Comparison of ENCODE assay signal across 8 mouse cellular contexts in genomic region chr1:58710711-58711364, GRCm38 (mm10). TPM values are rescaled to one million over a fixed set of nuclear protein-coding genes. Genes with fewer than 3 reads are reported as not detected.
DNase-seq lines count a peak whose midpoint lies in the region; ATAC-seq and TF ChIP-seq lines count a peak whose summit lies in the region.

No protein-coding gene starts in this region.

- H3K4me2 ChIP-seq in heart, embryonic 14.5 days (ENCODE audit: low read length), result peak overlapping the region; percentile 85
- H3K4me2 ChIP-seq in forebrain, postnatal 0 days (ENCODE audit: low read depth), result peak overlapping the region; percentile 84
- H3K4me2 ChIP-seq in liver, embryonic 16.5 days (ENCODE audit: low read depth, low read length), result peak overlapping the region; percentile 92

- H3K27me3 ChIP-seq in heart, embryonic 14.5 days (ENCODE audit: control insufficient read depth, insufficient read depth, low read length), result no peaks in the 10 kb centered on the region
- no peaks in the 10 kb centered on the region for H3K27me3 ChIP-seq in forebrain, postnatal 0 days (ENCODE audit: insufficient read depth, low read length)
- no peaks in the 10 kb centered on the region for H3K27me3 ChIP-seq in liver, embryonic 16.5 days (ENCODE audit: control insufficient read depth, insufficient read depth, low read depth, low read length)

- no peak for DNase-seq in heart, postnatal 4 days
- DNase-seq in MEL-GATA-1-ER (ENCODE audit: extremely low read depth, low read depth), result peak; percentile 76
- DNase-seq in forebrain, postnatal 0 days, result no peak
- peak; percentile 49 for DNase-seq in testis, postnatal 10 days (ENCODE audit: low spot score)
- DNase-seq in gastrocnemius, postnatal 36 days, result no peak
- no peak for DNase-seq in adrenal gland, postnatal 4 days (ENCODE audit: low spot score in 2 of 2)

- peaks cover 2 to 11% of the 10 kb centered on the region in 2 experiments; a peak in 2 of 4 replicates for H3K4me1 ChIP-seq in heart, embryonic 14.5 days (ENCODE audit: control insufficient read depth in 2 of 2, insufficient read depth in 2 of 2, low read length in 2 of 2)
- H3K4me1 ChIP-seq in forebrain, postnatal 0 days (ENCODE audit: insufficient read depth), result peaks cover 5% of the 10 kb centered on the region; the same call in 1 of the 2 replicates
- H3K4me1 ChIP-seq in liver, embryonic 16.5 days (ENCODE audit: control insufficient read depth, low read depth, low read length), result peaks cover 6% of the 10 kb centered on the region

- H3K9ac ChIP-seq in heart, embryonic 14.5 days (ENCODE audit: low read length), result peak overlapping the region; percentile 95
- peak overlapping the region; percentile 82 for H3K9ac ChIP-seq in forebrain, postnatal 0 days
- H3K9ac ChIP-seq in liver, embryonic 16.5 days (ENCODE audit: low read depth, low read length), result peak overlapping the region; percentile 89

- no peak for TF ChIP-seq CTCF in forebrain, postnatal 0 days (IDR thresholded peaks at IDR 0.05; ENCODE audit: low read depth)

- peak overlapping the region; percentile 74 to 88 for H3K4me3 ChIP-seq in heart, embryonic 14.5 days (ENCODE audit: control insufficient read depth in 1 of 2, insufficient read depth in 1 of 2, low read depth in 1 of 2, low read length in 2 of 2)
- peak overlapping the region; percentile 59 for H3K4me3 ChIP-seq in forebrain, postnatal 0 days (ENCODE audit: low read depth, low read length)
- H3K4me3 ChIP-seq in liver, embryonic 16.5 days (ENCODE audit: low read depth, low read length), result peak overlapping the region; percentile 79

- no peaks in the 10 kb centered on the region for H3K9me3 ChIP-seq in heart, embryonic 14.5 days (ENCODE audit: control insufficient read depth, low read length)
- H3K9me3 ChIP-seq in forebrain, postnatal 0 days (ENCODE audit: low read length), result no peaks in the 10 kb centered on the region
- H3K9me3 ChIP-seq in liver, embryonic 16.5 days (replicated peaks; ENCODE audit: control insufficient read depth, low read length), result no peaks in the 10 kb centered on the region

- intact Hi-C loops in gastrocnemius, postnatal 36 days (cut with DNase I), result no loop called here

- WGBS in heart, embryonic 14.5 days, result 48% methylated on average over 10 of the region's 10 CpGs
- 48% methylated on average over 10 of the region's 10 CpGs for WGBS in forebrain, postnatal 0 days
- 20% methylated on average over 10 of the region's 10 CpGs for WGBS in liver, embryonic 16.5 days (ENCODE audit: insufficient replicate concordance)

- H3K27ac ChIP-seq in heart, embryonic 14.5 days (replicated peaks in 1 of 2; ENCODE audit: control insufficient read depth in 1 of 2, insufficient read depth in 1 of 2, low read depth in 2 of 2, low read length in 2 of 2), result peak overlapping the region; percentile 99 to 100
- peak overlapping the region; percentile 83 for H3K27ac ChIP-seq in forebrain, postnatal 0 days (ENCODE audit: low read depth, low read length)
- peak overlapping the region; percentile 97 for H3K27ac ChIP-seq in liver, embryonic 16.5 days (ENCODE audit: low read length)

- H3K36me3 ChIP-seq in heart, embryonic 14.5 days (ENCODE audit: control insufficient read depth, insufficient read depth, low read length), result peaks cover 20% of the 10 kb centered on the region
- no peaks in the 10 kb centered on the region for H3K36me3 ChIP-seq in forebrain, postnatal 0 days (ENCODE audit: insufficient read depth)
- H3K36me3 ChIP-seq in liver, embryonic 16.5 days (ENCODE audit: control insufficient read depth, insufficient read depth), result peaks cover 2% of the 10 kb centered on the region; the same call in 1 of the 2 replicates

- no peak for ATAC-seq in heart, embryonic 14.5 days (ENCODE audit: insufficient number of reproducible peaks, insufficient read depth, low FRiP score, low read depth)
- ATAC-seq in forebrain, postnatal 0 days, result peak; percentile 51
- no peak for ATAC-seq in liver, embryonic 16.5 days (ENCODE audit: low read depth)

RNA-seq across cellular contexts. Expression of gene Cflar, which starts 0.5 kb away (rescaled TPM):
- 38.7 and 42.2 TPM in 2 replicates for polyA plus RNA-seq in heart, embryonic 14.5 days (2014; fragmentation: Nextera tagmentation; extraction: Ambion mirVana)
- total RNA-seq in heart, postnatal 4 days (2021), result 10 to 100 TPM; 52.1 to 63.0 TPM
- 24.5 and 35.4 TPM in 2 replicates for total RNA-seq in forebrain, postnatal 0 days (2014; rRNA removed)
- polyA plus RNA-seq in forebrain, postnatal 0 days (2015; fragmentation: Nextera tagmentation; extraction: Ambion mirVana), result 20.2 and 21.2 TPM in 2 replicates
- 18.3 and 19.1 TPM in 2 replicates for polyA plus RNA-seq in liver, embryonic 16.5 days (2015; fragmentation: Nextera tagmentation; extraction: Ambion mirVana)
- total RNA-seq in gastrocnemius, postnatal 36 days (2021), result 10 to 100 TPM; 34.9 to 42.3 TPM
- total RNA-seq in adrenal gland, postnatal 4 days (2021), result 100 to 1,000 TPM; 101 to 104 TPM

RNA-seq across cellular contexts. Expression of gene Als2cr12, which starts 15.0 kb away (rescaled TPM):
- polyA plus RNA-seq in heart, embryonic 14.5 days (2014; fragmentation: Nextera tagmentation; extraction: Ambion mirVana), result not detected in 2 replicates
- not detected for total RNA-seq in heart, postnatal 4 days (2021)
- total RNA-seq in forebrain, postnatal 0 days (2014; rRNA removed), result 0.15 TPM in 1 of 2 replicates, not detected in the other
- 0.12 TPM in 1 of 2 replicates, not detected in the other for polyA plus RNA-seq in forebrain, postnatal 0 days (2015; fragmentation: Nextera tagmentation; extraction: Ambion mirVana)
- not detected in 2 replicates for polyA plus RNA-seq in liver, embryonic 16.5 days (2015; fragmentation: Nextera tagmentation; extraction: Ambion mirVana)
- total RNA-seq in gastrocnemius, postnatal 36 days (2021), result not detected
- under 1 TPM; 0.20 to 0.25 TPM for total RNA-seq in adrenal gland, postnatal 4 days (2021)

Comparison
In these comparisons a context has a peak if more than half of its experiments do, and no peak if none do; other contexts are left out.
1. DNase-seq: peak in MEL-GATA-1-ER (single experiment) and testis, postnatal 10 days (single experiment); none in heart, postnatal 4 days (single experiment), forebrain, postnatal 0 days (single experiment), gastrocnemius, postnatal 36 days (0 of 2) and adrenal gland, postnatal 4 days (0 of 2).
2. Peak in every context shown above with its lines, with median percentiles within 50 percentile points of each other: H3K27ac ChIP-seq, H3K4me2 ChIP-seq, H3K4me3 ChIP-seq and H3K9ac ChIP-seq.